Mouse (Mus musculus) liver, adult 2 months (tissue): Measurements from ENCODE around the gene Zfp14.

Source experiments
- CTCF ChIP-seq: fragments of 200-500 bp; IDR thresholded peaks from 2 replicates; pipeline ENCODE4 v1.5.1; 2011; ENCODE audit warnings: low read depth, low read length, control low read depth
- POLR2A ChIP-seq: fragments of 200-500 bp; IDR thresholded peaks from 2 replicates; pipeline ENCODE4 v1.6.1; 2011; ENCODE audit warnings: low read length, control low read depth; ENCODE audit not compliant: insufficient read depth; ENCODE audit errors: extremely low read depth

DNA sequence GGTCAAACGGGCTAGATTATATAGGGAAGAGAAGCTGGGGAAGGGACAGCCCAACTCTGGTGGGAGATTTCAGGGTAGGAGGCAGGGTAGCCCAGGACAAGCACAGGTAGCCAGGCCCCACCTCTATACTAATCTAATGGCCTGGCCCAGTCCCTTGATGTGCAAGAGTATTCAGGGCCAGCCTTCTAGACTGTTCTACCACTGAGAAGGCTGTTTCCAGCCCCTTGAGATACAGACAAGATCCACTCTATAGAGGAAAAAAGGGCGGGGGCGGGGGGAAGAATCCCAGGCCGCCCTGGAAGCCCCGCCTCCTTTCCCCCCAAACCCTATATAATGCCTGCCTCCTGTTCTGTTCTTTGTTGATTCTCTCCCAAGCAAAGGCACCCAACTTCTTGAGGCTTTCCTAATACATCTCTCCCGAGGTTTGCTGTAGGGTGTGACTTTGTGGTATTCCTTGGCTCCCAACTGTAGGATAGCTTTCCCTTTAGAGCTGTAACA, 42.8 kb upstream of the Zfp14 start:
- TF ChIP-seq POLR2A (no peak), CTCF (no peak)
